In the genomic region with DNA sequence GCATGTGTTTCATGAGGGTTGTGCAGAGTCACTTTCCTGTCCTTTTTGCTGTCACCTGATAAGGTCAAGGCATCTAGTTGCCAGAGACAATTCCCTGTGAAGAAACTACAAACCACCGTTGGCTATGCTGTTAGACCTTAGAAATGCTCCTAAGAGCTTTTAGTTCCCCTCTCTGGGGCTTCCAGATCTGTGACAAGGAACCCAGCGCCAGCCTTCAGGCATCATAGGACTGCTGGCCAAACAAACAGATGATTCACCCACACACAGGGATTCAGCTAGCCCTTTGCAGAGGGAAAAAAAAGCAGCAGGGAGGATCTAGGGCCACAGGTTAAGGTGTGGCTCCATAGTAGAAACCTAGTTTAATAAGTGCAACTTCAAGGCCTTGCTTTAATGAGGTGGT, we compare ENCODE assay signal across 10 mouse cellular contexts.
"Had no signal": no experiment of that assay in that cellular context is flagged by ENCODE, and none has a peak within 500 bp of the region (broad histone marks: within the 10 kb centered on the region; RNA-seq: fewer than 3 reads in every experiment).

No protein-coding gene starts in this region.

- H3K9me3 ChIP-seq: limb, embryonic 13.5 days; neural tube, embryonic 15.5 days had no signal

- DNase-seq: kidney, postnatal 14 days; lung, adult 18-20 months; midbrain, embryonic 14.5 days; right cerebral cortex, adult 18-20 months; right cerebral cortex, postnatal 25 days; thymus, postnatal 4 days had no signal

- H3K4me1 ChIP-seq: limb, embryonic 13.5 days had no signal

- H3K9ac ChIP-seq: limb, embryonic 13.5 days; liver, embryonic 14.5 days; neural tube, embryonic 15.5 days had no signal

- H3K27ac ChIP-seq: limb, embryonic 13.5 days; liver, embryonic 14.5 days; neural tube, embryonic 15.5 days had no signal

- H3K27me3 ChIP-seq: limb, embryonic 13.5 days; neural tube, embryonic 15.5 days had no signal

- H3K4me3 ChIP-seq: limb, embryonic 13.5 days; myocyte; neural tube, embryonic 15.5 days had no signal

- H3K36me3 ChIP-seq: limb, embryonic 13.5 days; neural tube, embryonic 15.5 days had no signal

- H3K4me2 ChIP-seq: limb, embryonic 13.5 days; neural tube, embryonic 15.5 days had no signal
